Mouse (Mus musculus) hindbrain, embryonic 14.5 days (tissue): Measurements from ENCODE around the gene Dip2a. TPM values are rescaled to one million over a fixed set of nuclear protein-coding genes. Genes with fewer than 3 reads are reported as not detected.

ENCODE experiments used
- ATAC-seq: fragments of 200-750 bp; cut with Nextera tagmentation; 2 replicates; pipeline ENCODE4 v1.8.0; 2017; ENCODE audit warnings: moderate number of reproducible peaks, mild to moderate bottlenecking, moderate TSS enrichment, moderate library complexity; ENCODE audit not compliant: low FRiP score
- DNase-seq: peaks from one replicate; pipeline ENCODE4 v3.0.0-alpha.2; 2015; ENCODE audit warnings: low spot score
- H3K27ac ChIP-seq: fragments of 300-500 bp; sonication (generic); 2 replicates; pipeline ENCODE4 v1.5.1; 2014; ENCODE audit warnings: mild to moderate bottlenecking, moderate library complexity
- H3K27me3 ChIP-seq: fragments of 300-500 bp; sonication (generic); 2 replicates; pipeline ENCODE4 v1.6.1; 2014; ENCODE audit warnings: mild to moderate bottlenecking, low read length, mixed read lengths; ENCODE audit not compliant: control insufficient read depth, insufficient read depth
- H3K36me3 ChIP-seq: fragments of 300-500 bp; sonication (generic); replicated peaks from 2 replicates; pipeline ENCODE4 v1.6.1; 2014; ENCODE audit not compliant: control insufficient read depth, insufficient read depth
- H3K4me1 ChIP-seq: fragments of 300-500 bp; sonication (generic); replicated peaks from 2 replicates; pipeline ENCODE4 v1.6.1; 2014; ENCODE audit warnings: antibody characterized with exemption, low read length, mixed read lengths; ENCODE audit not compliant: control insufficient read depth, insufficient read depth
- H3K4me2 ChIP-seq: fragments of 300-500 bp; sonication (generic); replicated peaks from 2 replicates; pipeline ENCODE4 v1.6.1; 2014; ENCODE audit warnings: mild to moderate bottlenecking, moderate library complexity
- H3K4me3 ChIP-seq: fragments of 300-500 bp; sonication (generic); replicated peaks from 2 replicates; pipeline ENCODE4 v1.5.1; 2014; ENCODE audit warnings: mild to moderate bottlenecking, low read length
- H3K9ac ChIP-seq: fragments of 300-500 bp; sonication (generic); 2 replicates; pipeline ENCODE4 v1.6.1; 2014
- H3K9me3 ChIP-seq: fragments of 300-500 bp; sonication (generic); 2 replicates; pipeline ENCODE4 v1.6.1; 2016; ENCODE audit warnings: low read length; ENCODE audit not compliant: control insufficient read depth
- WGBS: fragments of 180-500 bp; shearing (Covaris S2); extraction: QIAGEN DNeasy Blood & Tissue Kit; methylation state at CpG from one replicate; pipeline ENCODE4 v1.1.7; 2014; 5-methylcytosine and 5-hydroxymethylcytosine counted together
- polyA plus RNA-seq: library from polyadenylated mRNA; unstranded; fragments of >200 nt; fragmentation: Nextera tagmentation; extraction: Ambion mirVana; gene quantifications from 2 replicates; pipeline ENCODE4 v1.2.1, GENCODE M21; 2014

Dip2a gene
- 11.3 and 12.1 TPM in 2 replicates for polyA plus RNA-seq

GRCm38 (mm10) chr10:76344711-76345539, at the start of gene Dip2a:
Dip2a (minus strand) TSS chr10:76345291.
- Histone ChIP-seq H3K4me3 (peak within 1 kb of the TSS; percentile 75), H3K9ac (peak within 1 kb of the TSS; percentile 81), H3K9me3 (no peaks in the 10 kb centered on the region), H3K4me1 (peaks cover 17% of the 10 kb centered on the region), H3K4me2 (peak within 1 kb of the TSS; percentile 82), H3K36me3 (no peaks in the 10 kb centered on the region), H3K27ac (peak within 1 kb of the TSS; percentile 88), H3K27me3 (no peaks in the 10 kb centered on the region)
- under 1% methylated on average over 87 of the region's 94 CpGs for WGBS
- DNase-seq (peak; percentile 97), ATAC-seq (peak; percentile 94)

GRCm38 (mm10) chr10:76392596-76392995, 47.5 kb upstream of the Dip2a start:
- no peak overlapping the region for H3K9ac ChIP-seq
- DNase-seq (no peak), ATAC-seq (no peak)
- no peak overlapping the region for H3K4me2 ChIP-seq
- H3K4me3 ChIP-seq = no peak overlapping the region
- no peak overlapping the region for H3K27ac ChIP-seq
- H3K27me3 ChIP-seq = no peaks in the 10 kb centered on the region
- no peaks in the 10 kb centered on the region for H3K9me3 ChIP-seq
- H3K36me3 ChIP-seq = peaks cover 59% of the 10 kb centered on the region
- H3K4me1 ChIP-seq = no peaks in the 10 kb centered on the region
- 91% methylated on average over 12 of the region's 12 CpGs for WGBS

GRCm38 (mm10) chr10:76391786-76392185, 46.7 kb upstream of the Dip2a start:
- peaks cover 61% of the 10 kb centered on the region for H3K36me3 ChIP-seq
- H3K9me3 ChIP-seq = no peaks in the 10 kb centered on the region
- ATAC-seq (no peak), DNase-seq (no peak)
- no peak overlapping the region for H3K4me2 ChIP-seq
- no peak overlapping the region for H3K9ac ChIP-seq
- no peak overlapping the region for H3K27ac ChIP-seq
- H3K4me1 ChIP-seq = no peaks in the 10 kb centered on the region
- 87% methylated on average over 9 of the region's 9 CpGs for WGBS
- no peak overlapping the region for H3K4me3 ChIP-seq
- H3K27me3 ChIP-seq = no peaks in the 10 kb centered on the region

GRCm38 (mm10) chr10:76391166-76391565, 46.1 kb upstream of the Dip2a start:
- 96% methylated on average over 9 of the region's 9 CpGs for WGBS
- peaks cover 61% of the 10 kb centered on the region for H3K36me3 ChIP-seq

GRCm38 (mm10) chr10:76374981-76375380, 29.9 kb upstream of the Dip2a start:
- H3K4me1 ChIP-seq = no peaks in the 10 kb centered on the region

More at GRCm38 (mm10) chr10:76391166-76391565, 46.1 kb upstream of the Dip2a start:
- H3K27me3 ChIP-seq = no peaks in the 10 kb centered on the region
- DNase-seq (no peak), ATAC-seq (no peak)
- H3K4me2 ChIP-seq = no peak overlapping the region
- no peak overlapping the region for H3K4me3 ChIP-seq
- H3K9ac ChIP-seq = no peak overlapping the region
- no peak overlapping the region for H3K27ac ChIP-seq
- no peaks in the 10 kb centered on the region for H3K4me1 ChIP-seq
- H3K9me3 ChIP-seq = no peaks in the 10 kb centered on the region

GRCm38 (mm10) chr10:76371736-76372135, 26.6 kb upstream of the Dip2a start:
- no peak overlapping the region for H3K27ac ChIP-seq
- no peak overlapping the region for H3K4me2 ChIP-seq
- ATAC-seq = no peak
- 85% methylated on average over 3 of the region's 3 CpGs for WGBS
- peaks cover 63% of the 10 kb centered on the region for H3K36me3 ChIP-seq
- no peak overlapping the region for H3K4me3 ChIP-seq
- H3K9me3 ChIP-seq = no peaks in the 10 kb centered on the region
- H3K4me1 ChIP-seq = no peaks in the 10 kb centered on the region
- no peak overlapping the region for H3K9ac ChIP-seq
- no peaks in the 10 kb centered on the region for H3K27me3 ChIP-seq
- DNase-seq = no peak

More at GRCm38 (mm10) chr10:76374981-76375380, 29.9 kb upstream of the Dip2a start:
- no peaks in the 10 kb centered on the region for H3K27me3 ChIP-seq
- ATAC-seq = no peak
- no peak overlapping the region for H3K4me2 ChIP-seq
- no peaks in the 10 kb centered on the region for H3K9me3 ChIP-seq
- H3K36me3 ChIP-seq = peaks cover 61% of the 10 kb centered on the region
- H3K27ac ChIP-seq = no peak overlapping the region
- no peak overlapping the region for H3K4me3 ChIP-seq
- 88% methylated on average over 18 of the region's 18 CpGs for WGBS
- no peak for DNase-seq
- no peak overlapping the region for H3K9ac ChIP-seq

GRCm38 (mm10) chr10:76368766-76369165, 23.7 kb upstream of the Dip2a start:
- H3K27ac ChIP-seq = no peak overlapping the region
- ATAC-seq (no peak), DNase-seq (no peak)
- no peaks in the 10 kb centered on the region for H3K4me1 ChIP-seq
- H3K4me2 ChIP-seq = no peak overlapping the region
- no peak overlapping the region for H3K4me3 ChIP-seq
- H3K9ac ChIP-seq = no peak overlapping the region
- WGBS = 96% methylated on average over 13 of the region's 13 CpGs
- H3K36me3 ChIP-seq = peaks cover 55% of the 10 kb centered on the region
- H3K9me3 ChIP-seq = no peaks in the 10 kb centered on the region
- H3K27me3 ChIP-seq = no peaks in the 10 kb centered on the region

- 42% methylated on average over 3 of the region's 3 CpGs for WGBS
- ATAC-seq = no peak; the same call in 1 of the 2 replicates
These were observed 18.1 kb upstream of the Dip2a start for GRCm38 (mm10) chr10:76363233-76363632.

GRCm38 (mm10) chr10:76358468-76358867, 13.4 kb upstream of the Dip2a start:
- Histone ChIP-seq H3K9me3 (no peaks in the 10 kb centered on the region), H3K4me1 (no peaks in the 10 kb centered on the region), H3K4me3 (no peak overlapping the region), H3K27ac (no peak overlapping the region), H3K9ac (no peak overlapping the region), H3K4me2 (no peak overlapping the region), H3K36me3 (peaks cover 35% of the 10 kb centered on the region), H3K27me3 (no peaks in the 10 kb centered on the region)
- ATAC-seq (no peak), DNase-seq (no peak)
- 85% methylated on average over 5 of the region's 5 CpGs for WGBS

More at GRCm38 (mm10) chr10:76363233-76363632, 18.1 kb upstream of the Dip2a start:
- no peaks in the 10 kb centered on the region for H3K4me1 ChIP-seq
- no peak overlapping the region for H3K27ac ChIP-seq
- H3K4me2 ChIP-seq = no peak overlapping the region
- H3K27me3 ChIP-seq = no peaks in the 10 kb centered on the region
- no peak overlapping the region for H3K9ac ChIP-seq
- no peak for DNase-seq
- H3K4me3 ChIP-seq = no peak overlapping the region
- no peaks in the 10 kb centered on the region for H3K9me3 ChIP-seq
- peaks cover 25% of the 10 kb centered on the region for H3K36me3 ChIP-seq
